Mouse (Mus musculus): ENCODE data around the gene Ank2.

- TF ChIP-seq GATA1 (IDR thresholded peaks at IDR 0.05; ENCODE audit: low read length), result no peak
- TF ChIP-seq TAL1 (IDR thresholded peaks at IDR 0.05; ENCODE audit: low read length), result no peak
Observed at GRCm38 (mm10) chr3:127137508-127137907, 361.6 kb downstream of the Ank2 start.
